ENCODE assay signal across 10 mouse cellular contexts in the genomic region with DNA sequence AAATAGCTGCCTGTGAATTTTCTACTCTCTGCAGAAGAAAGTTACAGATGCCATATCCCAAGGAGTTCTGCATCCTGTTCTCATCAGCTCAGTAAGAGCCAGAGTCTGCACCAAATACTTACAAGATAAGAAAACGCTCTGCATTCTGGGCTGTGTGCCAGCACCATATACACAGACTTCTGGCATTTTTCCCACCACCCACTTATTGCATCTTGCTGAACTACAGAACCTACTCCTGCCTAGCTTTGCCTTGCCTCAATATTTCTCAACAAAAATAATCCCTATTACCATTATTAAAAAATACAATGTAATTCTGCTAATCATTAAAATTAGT.
DNase-seq lines count a peak whose midpoint lies in the region; ATAC-seq lines count a peak whose summit lies in the region.
"Had no signal": no experiment of that assay in that cellular context is flagged by ENCODE, and none has a peak within 500 bp of the region (broad histone marks: within the 10 kb centered on the region; RNA-seq: fewer than 3 reads in every experiment).

No protein-coding gene starts in this region.

- no peak for DNase-seq in heart, adult 11 months
- DNase-seq in brain, embryonic 18.5 days (ENCODE audit: low read depth, low spot score), result peak; percentile 12
- DNase-seq in layer of hippocampus, postnatal 25 days (ENCODE audit: extremely low spot score in 1 of 2, low spot score in 1 of 2), result peak; percentile 7 to 41
- DNase-seq in right cerebral cortex, adult 18-20 months, result peak; percentile 82
- DNase-seq in ovary, postnatal 14 days (ENCODE audit: low spot score), result no peak
- DNase-seq in ovary, postnatal 36 days (ENCODE audit: low spot score), result no peak
- DNase-seq: thymus, postnatal 25 days had no signal

- no peak overlapping the region for H3K9ac ChIP-seq in heart, embryonic 16.5 days (ENCODE audit: low read length)
- H3K9ac ChIP-seq in hindbrain, embryonic 16.5 days (ENCODE audit: low read depth, low read length), result no peak overlapping the region
- H3K9ac ChIP-seq: midbrain, embryonic 13.5 days had no signal

- no peaks in the 10 kb centered on the region for H3K36me3 ChIP-seq in heart, embryonic 16.5 days (ENCODE audit: control insufficient read depth, insufficient read depth)
- H3K36me3 ChIP-seq in hindbrain, embryonic 16.5 days (ENCODE audit: control insufficient read depth, insufficient read depth, low read length), result no peaks in the 10 kb centered on the region
- H3K36me3 ChIP-seq: midbrain, embryonic 13.5 days had no signal

- peak; percentile 63; the same call in 1 of the 2 replicates for ATAC-seq in heart, embryonic 16.5 days (replicated peaks; ENCODE audit: extremely low read depth, insufficient read depth, low FRiP score)
- ATAC-seq in hindbrain, embryonic 16.5 days, result no peak
- ATAC-seq: midbrain, embryonic 13.5 days had no signal

- H3K4me2 ChIP-seq in heart, embryonic 16.5 days (ENCODE audit: low read depth, low read length), result no peak overlapping the region
- no peak overlapping the region for H3K4me2 ChIP-seq in hindbrain, embryonic 16.5 days (ENCODE audit: low read length)
- H3K4me2 ChIP-seq: midbrain, embryonic 13.5 days had no signal

- H3K4me1 ChIP-seq in heart, embryonic 16.5 days (ENCODE audit: control insufficient read depth, insufficient read depth, low read length), result peaks cover 14% of the 10 kb centered on the region
- no peaks in the 10 kb centered on the region for H3K4me1 ChIP-seq in hindbrain, embryonic 16.5 days (ENCODE audit: control insufficient read depth, insufficient read depth, low read depth, low read length)
- H3K4me1 ChIP-seq: midbrain, embryonic 13.5 days had no signal

- H3K27ac ChIP-seq in heart, embryonic 16.5 days (ENCODE audit: low read length), result peak overlapping the region; percentile 30; the same call in 1 of the 2 replicates
- H3K27ac ChIP-seq in hindbrain, embryonic 16.5 days (ENCODE audit: low read depth, low read length), result no peak overlapping the region
- H3K27ac ChIP-seq: midbrain, embryonic 13.5 days had no signal

- WGBS in heart, embryonic 16.5 days, result 17% methylated on average over 1 of the region's 1 CpGs
- 33% methylated on average over 1 of the region's 1 CpGs for WGBS in hindbrain, embryonic 16.5 days

- H3K4me3 ChIP-seq in heart, embryonic 16.5 days (ENCODE audit: low read length), result no peak overlapping the region
- H3K4me3 ChIP-seq in hindbrain, embryonic 16.5 days (ENCODE audit: low read length), result no peak overlapping the region
- H3K4me3 ChIP-seq: midbrain, embryonic 13.5 days had no signal

- no peaks in the 10 kb centered on the region for H3K9me3 ChIP-seq in heart, embryonic 16.5 days (replicated peaks; ENCODE audit: control insufficient read depth, low read length)
- no peaks in the 10 kb centered on the region for H3K9me3 ChIP-seq in hindbrain, embryonic 16.5 days (ENCODE audit: control insufficient read depth, low read length)
- H3K9me3 ChIP-seq: midbrain, embryonic 13.5 days had no signal

- no peaks in the 10 kb centered on the region for H3K27me3 ChIP-seq in heart, embryonic 16.5 days (ENCODE audit: control insufficient read depth, insufficient read depth, low read length)
- no peaks in the 10 kb centered on the region for H3K27me3 ChIP-seq in hindbrain, embryonic 16.5 days (replicated peaks; ENCODE audit: control insufficient read depth, insufficient read depth, low read length)
- H3K27me3 ChIP-seq: midbrain, embryonic 13.5 days had no signal

Comparison
In these comparisons a context has a peak if more than half of its experiments do, and no peak if none do; other contexts are left out.
1. DNase-seq: peak in brain, embryonic 18.5 days (single experiment), layer of hippocampus, postnatal 25 days (2 of 2) and right cerebral cortex, adult 18-20 months (single experiment); none in heart, adult 11 months (single experiment), ovary, postnatal 14 days (single experiment) and ovary, postnatal 36 days (single experiment).